ENCODE assay signal across 29 mouse cellular contexts in genomic region chr12:83861880-83862279, GRCm38 (mm10). TPM values are rescaled to one million over a fixed set of nuclear protein-coding genes. Genes with fewer than 3 reads are reported as not detected.
A peak's percentile ranks its signal among the peaks of the same experiment; 100 is the strongest.
DNase-seq lines count a peak whose midpoint lies in the region; ATAC-seq and TF ChIP-seq lines count a peak whose summit lies in the region.
"Had no signal": no experiment of that assay in that cellular context is flagged by ENCODE, and none has a peak within 500 bp of the region (broad histone marks: within the 10 kb centered on the region; RNA-seq: fewer than 3 reads in every experiment).

No protein-coding gene starts in this region.

- ATAC-seq in hematopoietic stem cell, adult 5-6 weeks (replicated peaks in 1 of 2; ENCODE audit: insufficient read depth in 1 of 2, low FRiP score in 2 of 2, low TSS enrichment in 1 of 2, low read depth in 1 of 2, poor library complexity in 2 of 2, severe bottlenecking in 2 of 2), result peak; percentile 67 to 77; a peak in 3 of 4 replicates
- ATAC-seq in neural tube, embryonic 15.5 days (ENCODE audit: low FRiP score), result no peak
- ATAC-seq: forebrain, embryonic 14.5 days; inflammation-experienced regulatory T-cells, adult 6 months; Patski had no signal

- no peaks in the 10 kb centered on the region for H3K27me3 ChIP-seq in neural tube, embryonic 15.5 days (replicated peaks)
- H3K27me3 ChIP-seq in forebrain, embryonic 10.5 days (ENCODE audit: poor library complexity, severe bottlenecking), result no peaks in the 10 kb centered on the region
- H3K27me3 ChIP-seq: embryonic facial prominence, embryonic 15.5 days; heart, embryonic 13.5 days; hindbrain, embryonic 15.5 days; limb, embryonic 13.5 days; liver, embryonic 13.5 days; lung, embryonic 15.5 days; Patski had no signal

- no peak overlapping the region for H3K9ac ChIP-seq in neural tube, embryonic 15.5 days (replicated peaks)
- H3K9ac ChIP-seq: embryonic facial prominence, embryonic 15.5 days; heart, embryonic 13.5 days; hindbrain, embryonic 15.5 days; limb, embryonic 13.5 days; liver, embryonic 13.5 days; lung, embryonic 15.5 days had no signal

- no peak for TF ChIP-seq CTCF in left cerebral cortex, adult 2 months (IDR thresholded peaks at IDR 0.05)
- TF ChIP-seq CTCF in bone marrow, adult 2 months (IDR thresholded peaks at IDR 0.05; ENCODE audit: control insufficient read depth, insufficient read depth, low read length), result no peak

- no peak for TF ChIP-seq POLR2A in bone marrow, adult 2 months (IDR thresholded peaks at IDR 0.05; ENCODE audit: borderline replicate concordance, control insufficient read depth, low read depth, low read length)

- WGBS in bone marrow, adult 2 months, result 14% methylated on average over 3 of the region's 3 CpGs
- 95% methylated on average over 3 of the region's 3 CpGs for WGBS in neural tube, embryonic 15.5 days
- 96% methylated on average over 3 of the region's 3 CpGs for WGBS in forebrain, embryonic 10.5 days

- no peaks in the 10 kb centered on the region for H3K9me3 ChIP-seq in neural tube, embryonic 15.5 days (replicated peaks)
- H3K9me3 ChIP-seq in forebrain, embryonic 10.5 days, result no peaks in the 10 kb centered on the region
- H3K9me3 ChIP-seq: embryonic facial prominence, embryonic 10.5 days; embryonic facial prominence, embryonic 15.5 days; G1E; hindbrain, embryonic 15.5 days; limb, embryonic 13.5 days; liver, embryonic 13.5 days; lung, embryonic 15.5 days had no signal

- no peaks in the 10 kb centered on the region for H3K36me3 ChIP-seq in neural tube, embryonic 15.5 days
- H3K36me3 ChIP-seq in forebrain, embryonic 10.5 days (replicated peaks), result peaks cover 13% of the 10 kb centered on the region
- H3K36me3 ChIP-seq: embryonic facial prominence, embryonic 15.5 days; hindbrain, embryonic 15.5 days; liver, embryonic 13.5 days; lung, embryonic 15.5 days had no signal

- no peak for DNase-seq in left cerebral cortex, adult 2 months (ENCODE audit: extremely low spot score in 1 of 2, low spot score in 2 of 2)
- DNase-seq in left cerebral cortex, postnatal 10 days (ENCODE audit: extremely low spot score in 1 of 2, low spot score in 2 of 2), result no peak
- DNase-seq in naive thymus-derived CD4-positive, alpha-beta T cell, adult 2 months (ENCODE audit: low read depth), result peak; percentile 15
- DNase-seq in forebrain, embryonic 10.5 days (ENCODE audit: extremely low spot score, low spot score), result no peak
- DNase-seq: adrenal gland, postnatal 10 days; cerebellum, adult 11-12 months; cerebellum, postnatal 14 days; gastrocnemius, postnatal 14 days; heart, adult 2 months; heart, postnatal 10 days; kidney, adult 11 months; kidney, postnatal 14 days; liver, embryonic 13.5 days; lung, postnatal 36 days; midbrain, embryonic 14.5 days had no signal

- H3K27ac ChIP-seq in left cerebral cortex, adult 2 months, result peak overlapping the region; percentile 33; the same call in 1 of the 2 replicates
- peak overlapping the region; percentile 19; the same call in 1 of the 2 replicates for H3K27ac ChIP-seq in bone marrow, adult 2 months (ENCODE audit: control insufficient read depth, insufficient read depth, low read depth, low read length, poor library complexity)
- H3K27ac ChIP-seq in neural tube, embryonic 15.5 days (replicated peaks), result no peak overlapping the region
- H3K27ac ChIP-seq in forebrain, embryonic 10.5 days, result no peak overlapping the region
- H3K27ac ChIP-seq: embryonic facial prominence, embryonic 10.5 days; embryonic facial prominence, embryonic 15.5 days; heart, adult 2 months; heart, embryonic 13.5 days; hindbrain, embryonic 10.5 days; hindbrain, embryonic 15.5 days; limb, embryonic 13.5 days; liver, embryonic 13.5 days; lung, embryonic 15.5 days had no signal

- no peak overlapping the region for H3K4me3 ChIP-seq in left cerebral cortex, adult 2 months
- no peak overlapping the region for H3K4me3 ChIP-seq in bone marrow, adult 2 months (replicated peaks; ENCODE audit: control insufficient read depth, low read depth, low read length)
- no peak overlapping the region for H3K4me3 ChIP-seq in neural tube, embryonic 15.5 days (replicated peaks)
- no peak overlapping the region for H3K4me3 ChIP-seq in forebrain, embryonic 10.5 days
- H3K4me3 ChIP-seq: embryonic facial prominence, embryonic 10.5 days; embryonic facial prominence, embryonic 15.5 days; heart, adult 2 months; heart, embryonic 13.5 days; hindbrain, embryonic 10.5 days; hindbrain, embryonic 15.5 days; limb, embryonic 13.5 days; liver, embryonic 13.5 days; lung, embryonic 15.5 days had no signal

- no peak overlapping the region for H3K4me2 ChIP-seq in neural tube, embryonic 15.5 days
- H3K4me2 ChIP-seq: embryonic facial prominence, embryonic 15.5 days; heart, embryonic 13.5 days; hindbrain, embryonic 15.5 days; limb, embryonic 13.5 days; liver, embryonic 13.5 days; lung, embryonic 15.5 days had no signal

- H3K4me1 ChIP-seq in bone marrow, adult 2 months (ENCODE audit: control insufficient read depth, insufficient read depth, low read length), result peaks cover 5% of the 10 kb centered on the region
- no peaks in the 10 kb centered on the region for H3K4me1 ChIP-seq in neural tube, embryonic 15.5 days
- 0 out of 2 replicates have a peak, but pooled peaks cover 4% of the 10 kb centered on the region for H3K4me1 ChIP-seq in forebrain, embryonic 10.5 days
- H3K4me1 ChIP-seq: embryonic facial prominence, embryonic 15.5 days; heart, embryonic 13.5 days; hindbrain, embryonic 15.5 days; limb, embryonic 13.5 days; lung, embryonic 15.5 days had no signal

- intact Hi-C loops in left cerebral cortex, adult 2 months (cut with DNase I), result no loop called here
- intact Hi-C loops in left cerebral cortex, postnatal 10 days (cut with DNase I), result no loop called here

RNA-seq across cellular contexts. Expression of gene Numb, which starts 59.9 kb away (rescaled TPM):
- total RNA-seq in left cerebral cortex, adult 2 months (2021), result 10 to 100 TPM; 70.0 to 81.1 TPM
- 10 to 100 TPM; 30.6 to 32.3 TPM for total RNA-seq in left cerebral cortex, postnatal 10 days (2021)
- polyA plus RNA-seq in bone marrow, adult 2 months (2011; ENCODE audit: insufficient read depth, insufficient read length, low replicate concordance, missing spikeins), result 6.0 and 15.1 TPM in 2 replicates
- total RNA-seq in hematopoietic stem cell, adult 5-6 weeks (2017), result 27.5 and 29.7 TPM in 2 replicates
- 14.9 and 17.4 TPM in 2 replicates for polyA plus RNA-seq in neural tube, embryonic 15.5 days (2015; fragmentation: Nextera tagmentation; extraction: Ambion mirVana)
- 35.5 and 37.1 TPM in 2 replicates for polyA plus RNA-seq in forebrain, embryonic 10.5 days (2016; fragmentation: Nextera tagmentation; extraction: Ambion mirVana)

Comparison
In these comparisons a context has a peak if more than half of its experiments do, and no peak if none do; other contexts are left out.
1. H3K27ac ChIP-seq: peak in left cerebral cortex, adult 2 months (single experiment) and bone marrow, adult 2 months (single experiment); none in neural tube, embryonic 15.5 days (single experiment) and forebrain, embryonic 10.5 days (single experiment).